Mouse (Mus musculus): ENCODE results near the gene Xrcc6. TPM values are rescaled to one million over a fixed set of nuclear protein-coding genes. Genes with fewer than 3 reads are reported as not detected.
"Not testable (repeated sequence)": the region's sequence is repeated elsewhere in the genome, so short reads cannot be mapped to it uniquely, and the experiment has no call there.

Xrcc6 gene
- polyA plus RNA-seq, 1 experiment: 53.7 TPM

- Histone ChIP-seq H3K79me3 (ENCODE audit: low read depth) (no peaks in the 10 kb centered on the region), H3ac (ENCODE audit: control insufficient read depth, insufficient read length, low read depth) (no peak overlapping the region), H3K79me2 (ENCODE audit: control insufficient read depth, insufficient read depth) (no peaks in the 10 kb centered on the region), H3K36me3 (ENCODE audit: control insufficient read depth, insufficient read depth) (no peaks in the 10 kb centered on the region), H3K27me3 (ENCODE audit: control insufficient read depth, insufficient read depth, insufficient read length) (no peaks in the 10 kb centered on the region), H3K4me3 (ENCODE audit: insufficient read depth, poor library complexity, severe bottlenecking) (no peak overlapping the region)
- TF ChIP-seq CEBPB (IDR thresholded peaks at IDR 0.05; ENCODE audit: low read depth): no peak
- no peak for TF ChIP-seq FOSL1 (IDR thresholded peaks at IDR 0.05; ENCODE audit: insufficient read depth, low read length, poor library complexity, severe bottlenecking)
- TF ChIP-seq MYOG (IDR thresholded peaks at IDR 0.05; ENCODE audit: control insufficient read depth, extremely low read depth, insufficient read length): no peak
- no peak for TF ChIP-seq MAX (IDR thresholded peaks at IDR 0.05)
Observed at GRCm38 (mm10) chr15:81966062-81966829, 21.4 kb upstream of the Xrcc6 start.

- peak overlapping the region; percentile 2 for H3K4me3 ChIP-seq (ENCODE audit: insufficient read depth, poor library complexity, severe bottlenecking)
- H3ac ChIP-seq (ENCODE audit: control insufficient read depth, insufficient read length, low read depth): no peak overlapping the region
- H3K27me3 ChIP-seq (ENCODE audit: control insufficient read depth, insufficient read depth, insufficient read length): no peaks in the 10 kb centered on the region
- H3K79me3 ChIP-seq (ENCODE audit: low read depth): no peaks in the 10 kb centered on the region
- TF ChIP-seq MAX (IDR thresholded peaks at IDR 0.05): no peak
- TF ChIP-seq MYOG (IDR thresholded peaks at IDR 0.05; ENCODE audit: control insufficient read depth, extremely low read depth, insufficient read length): no peak
- TF ChIP-seq USF1 (IDR thresholded peaks at IDR 0.05; ENCODE audit: low read depth): no peak
- TF ChIP-seq CTCF (IDR thresholded peaks at IDR 0.05; ENCODE audit: control insufficient read depth, insufficient read depth, insufficient read length): no peak
- TF ChIP-seq FOSL1 (IDR thresholded peaks at IDR 0.05; ENCODE audit: insufficient read depth, low read length, poor library complexity, severe bottlenecking): no peak
- no peak for TF ChIP-seq MYOD1 (IDR thresholded peaks at IDR 0.05; ENCODE audit: control insufficient read depth, insufficient read length, low read depth)
- TF ChIP-seq CEBPB (IDR thresholded peaks at IDR 0.05; ENCODE audit: low read depth): no peak
- H3K79me2 ChIP-seq (ENCODE audit: control insufficient read depth, insufficient read depth): no peaks in the 10 kb centered on the region
- no peaks in the 10 kb centered on the region for H3K36me3 ChIP-seq (ENCODE audit: control insufficient read depth, insufficient read depth)
Observed at GRCm38 (mm10) chr15:81967821-81968220, 19.8 kb upstream of the Xrcc6 start.

- no peak overlapping the region for H3ac ChIP-seq (ENCODE audit: control insufficient read depth, insufficient read length, low read depth)
- no peaks in the 10 kb centered on the region for H3K79me3 ChIP-seq (ENCODE audit: low read depth)
- H3K79me2 ChIP-seq (ENCODE audit: control insufficient read depth, insufficient read depth): no peaks in the 10 kb centered on the region
- no peaks in the 10 kb centered on the region for H3K27me3 ChIP-seq (ENCODE audit: control insufficient read depth, insufficient read depth, insufficient read length)
- TF ChIP-seq FOSL1 (IDR thresholded peaks at IDR 0.05; ENCODE audit: insufficient read depth, low read length, poor library complexity, severe bottlenecking) (no peak), USF1 (IDR thresholded peaks at IDR 0.05; ENCODE audit: low read depth) (no peak), MYOD1 (IDR thresholded peaks at IDR 0.05; ENCODE audit: control insufficient read depth, insufficient read length, low read depth) (no peak), CTCF (IDR thresholded peaks at IDR 0.05; ENCODE audit: control insufficient read depth, insufficient read depth, insufficient read length) (no peak), MAX (IDR thresholded peaks at IDR 0.05) (no peak), CEBPB (IDR thresholded peaks at IDR 0.05; ENCODE audit: low read depth) (no peak), MYOG (IDR thresholded peaks at IDR 0.05; ENCODE audit: control insufficient read depth, extremely low read depth, insufficient read length) (no peak)
- H3K4me3 ChIP-seq (ENCODE audit: insufficient read depth, poor library complexity, severe bottlenecking): no peak overlapping the region
- no peaks in the 10 kb centered on the region for H3K36me3 ChIP-seq (ENCODE audit: control insufficient read depth, insufficient read depth)
Observed at GRCm38 (mm10) chr15:81968447-81968846, 19.2 kb upstream of the Xrcc6 start.

- Histone ChIP-seq H3K79me2 (ENCODE audit: control insufficient read depth, insufficient read depth) (no peaks in the 10 kb centered on the region), H3ac (ENCODE audit: control insufficient read depth, insufficient read length, low read depth) (no peak overlapping the region), H3K4me3 (ENCODE audit: insufficient read depth, poor library complexity, severe bottlenecking) (no peak overlapping the region), H3K79me3 (ENCODE audit: low read depth) (no peaks in the 10 kb centered on the region), H3K27me3 (ENCODE audit: control insufficient read depth, insufficient read depth, insufficient read length) (no peaks in the 10 kb centered on the region), H3K36me3 (ENCODE audit: control insufficient read depth, insufficient read depth) (no peaks in the 10 kb centered on the region)
- TF ChIP-seq MYOG (IDR thresholded peaks at IDR 0.05; ENCODE audit: control insufficient read depth, extremely low read depth, insufficient read length) (no peak), MAX (IDR thresholded peaks at IDR 0.05) (no peak), FOSL1 (IDR thresholded peaks at IDR 0.05; ENCODE audit: insufficient read depth, low read length, poor library complexity, severe bottlenecking) (no peak), CEBPB (IDR thresholded peaks at IDR 0.05; ENCODE audit: low read depth) (no peak), MYOD1 (IDR thresholded peaks at IDR 0.05; ENCODE audit: control insufficient read depth, insufficient read length, low read depth) (peak; percentile 27), USF1 (IDR thresholded peaks at IDR 0.05; ENCODE audit: low read depth) (no peak), CTCF (IDR thresholded peaks at IDR 0.05; ENCODE audit: control insufficient read depth, insufficient read depth, insufficient read length) (no peak)
Observed at GRCm38 (mm10) chr15:81969173-81969572, 18.5 kb upstream of the Xrcc6 start.

- not testable (repeated sequence) for H3K36me3 ChIP-seq (ENCODE audit: control insufficient read depth, insufficient read depth); H3ac ChIP-seq (ENCODE audit: control insufficient read depth, insufficient read length, low read depth); H3K4me3 ChIP-seq (ENCODE audit: insufficient read depth, poor library complexity, severe bottlenecking); H3K79me2 ChIP-seq (ENCODE audit: control insufficient read depth, insufficient read depth); H3K27me3 ChIP-seq (ENCODE audit: control insufficient read depth, insufficient read depth, insufficient read length); H3K79me3 ChIP-seq (ENCODE audit: low read depth)
Observed at GRCm38 (mm10) chr15:81969635-81970034, 18.0 kb upstream of the Xrcc6 start.

GRCm38 (mm10) chr15:81970498-81970897, 17.1 kb upstream of the Xrcc6 start:
- H3K4me3 ChIP-seq (ENCODE audit: insufficient read depth, poor library complexity, severe bottlenecking); H3K79me2 ChIP-seq (ENCODE audit: control insufficient read depth, insufficient read depth); H3K36me3 ChIP-seq (ENCODE audit: control insufficient read depth, insufficient read depth); H3K79me3 ChIP-seq (ENCODE audit: low read depth); H3K27me3 ChIP-seq (ENCODE audit: control insufficient read depth, insufficient read depth, insufficient read length); H3ac ChIP-seq (ENCODE audit: control insufficient read depth, insufficient read length, low read depth): not testable (repeated sequence)

GRCm38 (mm10) chr15:81975156-81975555, 12.5 kb upstream of the Xrcc6 start:
- H3K79me2 ChIP-seq (ENCODE audit: control insufficient read depth, insufficient read depth); H3K79me3 ChIP-seq (ENCODE audit: low read depth); H3K4me3 ChIP-seq (ENCODE audit: insufficient read depth, poor library complexity, severe bottlenecking); H3K27me3 ChIP-seq (ENCODE audit: control insufficient read depth, insufficient read depth, insufficient read length); H3K36me3 ChIP-seq (ENCODE audit: control insufficient read depth, insufficient read depth); H3ac ChIP-seq (ENCODE audit: control insufficient read depth, insufficient read length, low read depth): not testable (repeated sequence)

Data from C2C12 (cell line).